Mouse (Mus musculus): Measurements from ENCODE around the gene Mios. TPM values are rescaled to one million over a fixed set of nuclear protein-coding genes. Genes with fewer than 3 reads are reported as not detected.

Gene Mios
- total and polyA plus RNA-seq, 3 experiments: 11.4 to 15.1 TPM; not detected in 1

DNA sequence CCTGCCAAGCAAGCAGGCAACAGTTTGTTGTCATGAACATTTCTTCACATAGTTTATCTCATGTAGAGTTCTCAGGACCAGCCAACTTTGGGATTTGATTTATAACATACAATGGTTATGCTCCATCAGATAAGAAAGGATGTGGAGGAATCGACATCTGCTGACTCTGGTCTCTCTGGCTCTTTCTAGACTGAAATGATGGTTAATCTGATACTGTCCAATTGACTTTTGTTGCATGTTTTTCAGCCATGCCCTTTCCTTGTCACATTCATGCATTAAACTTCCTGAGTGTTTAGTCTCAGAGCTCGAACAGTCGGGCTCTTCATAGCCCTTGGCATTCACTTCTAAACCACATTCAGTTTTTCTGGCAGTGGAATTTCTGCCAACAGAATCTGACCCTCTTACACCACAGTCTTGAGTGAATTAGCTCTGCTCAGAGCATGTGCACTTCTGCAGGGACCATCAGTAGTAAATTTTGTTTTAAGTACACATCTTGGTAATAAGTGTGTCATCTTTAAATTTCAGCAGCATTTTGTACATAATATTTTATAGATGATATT, 76.5 kb downstream of the Mios start:
- Histone ChIP-seq H3K79me2 (ENCODE audit: control insufficient read depth, insufficient read depth, low read length, poor library complexity) (no peaks in the 10 kb centered on the region), H3K36me3 (ENCODE audit: control insufficient read depth in 1 of 2, insufficient read depth in 2 of 2, low read length in 2 of 2) (peaks cover 0 to 4% of the 10 kb centered on the region in 2 experiments; a peak in 2 of 4 replicates), H3K27me3 (ENCODE audit: control insufficient read depth in 1 of 2, insufficient read depth in 2 of 2, low read length in 2 of 2) (no peaks in the 10 kb centered on the region), H3K4me1 (ENCODE audit: control insufficient read depth in 1 of 2, insufficient read depth in 2 of 2, low read length in 2 of 2) (peaks cover 0 to 4% of the 10 kb centered on the region in 2 experiments; a peak in 2 of 4 replicates), H3K4me3 (ENCODE audit: control insufficient read depth in 1 of 2, insufficient read depth in 1 of 2, low read depth in 2 of 2, low read length in 2 of 2) (no peak overlapping the region), H3K9ac (ENCODE audit: control insufficient read depth, low read depth, low read length, poor library complexity, severe bottlenecking) (no peak overlapping the region), H3K27ac (ENCODE audit: control insufficient read depth, low read depth, low read length) (no peak overlapping the region), H3K9me3 (replicated peaks; ENCODE audit: insufficient read depth, low read length) (no peaks in the 10 kb centered on the region)
- no peak for DNase-seq (ENCODE audit: low read depth, low spot score)
- no peak for TF ChIP-seq TCF12 (IDR thresholded peaks at IDR 0.05; ENCODE audit: low read depth, low read length)
- TF ChIP-seq NELFE (IDR thresholded peaks at IDR 0.05; ENCODE audit: low read depth, low read length): no peak
- TF ChIP-seq TBP (IDR thresholded peaks at IDR 0.05; ENCODE audit: low read depth, low read length): no peak
- no peak for TF ChIP-seq EP300 (IDR thresholded peaks at IDR 0.05; ENCODE audit: low read depth in 1 of 2, low read length in 2 of 2)
- no peak for TF ChIP-seq UBTF (IDR thresholded peaks at IDR 0.05; ENCODE audit: borderline replicate concordance, insufficient read depth, low read depth, low read length)
- no peak for TF ChIP-seq MEF2A (IDR thresholded peaks at IDR 0.05; ENCODE audit: extremely low read depth, insufficient replicate concordance, low read depth, low read length, poor library complexity, severe bottlenecking)
- no peak for TF ChIP-seq ELF1 (IDR thresholded peaks at IDR 0.05; ENCODE audit: low read depth, low read length)
- no peak for TF ChIP-seq RCOR1 (IDR thresholded peaks at IDR 0.05; ENCODE audit: low read depth, low read length)
- no peak for TF ChIP-seq MAFK (IDR thresholded peaks at IDR 0.05; ENCODE audit: borderline replicate concordance, low read depth, low read length)
- no peak for TF ChIP-seq KAT2A (conservative IDR thresholded peaks at IDR 0.05; ENCODE audit: low read depth, low read length)
- TF ChIP-seq RAD21 (IDR thresholded peaks at IDR 0.05; ENCODE audit: low read depth, low read length): no peak
- no peak for TF ChIP-seq BHLHE40 (IDR thresholded peaks at IDR 0.05; ENCODE audit: borderline replicate concordance, low read depth, low read length)
- TF ChIP-seq CTCF (IDR thresholded peaks at IDR 0.05 in 2 of 3, conservative IDR thresholded peaks at IDR 0.05 in 1 of 3; ENCODE audit: control insufficient read depth in 1 of 3, insufficient read depth in 1 of 3, low read depth in 2 of 3, low read length in 3 of 3, poor library complexity in 1 of 3, severe bottlenecking in 1 of 3): no peak
- TF ChIP-seq TAL1 (IDR thresholded peaks at IDR 0.05; ENCODE audit: low read length): no peak
- TF ChIP-seq MAX (IDR thresholded peaks at IDR 0.05; ENCODE audit: low read length): no peak
- no peak for TF ChIP-seq USF2 (IDR thresholded peaks at IDR 0.05; ENCODE audit: borderline replicate concordance in 1 of 2, insufficient read depth in 1 of 2, low read depth in 1 of 2, low read length in 2 of 2)
- TF ChIP-seq ZC3H11A (IDR thresholded peaks at IDR 0.05; ENCODE audit: low read depth, low read length): no peak
- TF ChIP-seq ZMIZ1 (IDR thresholded peaks at IDR 0.05; ENCODE audit: low read depth, low read length): no peak
- TF ChIP-seq E2F4 (IDR thresholded peaks at IDR 0.05; ENCODE audit: borderline replicate concordance, low read depth, low read length): no peak
- TF ChIP-seq MAZ (IDR thresholded peaks at IDR 0.05; ENCODE audit: low read depth, low read length): no peak

Other genes starting within 250 kb of the Mios start
- not detected in 2 replicates for gene Col28a1, start 16.6 kb upstream of the Mios start, total RNA-seq (2012; rRNA removed)
- not detected for gene Col28a1, start 16.6 kb upstream of the Mios start, polyA plus RNA-seq (2012; ENCODE audit: insufficient read depth in 1 of 2, insufficient read length in 2 of 2, low read depth in 1 of 2, low replicate concordance in 2 of 2, missing spikeins in 1 of 2)
- gene Rpa3, start 50.0 kb downstream of the Mios start, total RNA-seq (2012; rRNA removed): 77.2 and 78.2 TPM in 2 replicates
- gene Rpa3, start 50.0 kb downstream of the Mios start, polyA plus RNA-seq (2012; ENCODE audit: insufficient read depth in 1 of 2, insufficient read length in 2 of 2, low read depth in 1 of 2, low replicate concordance in 2 of 2, missing spikeins in 1 of 2): 10 to 100 TPM in 1 of 2 experiments, not detected in 1; 80.9 TPM
- 5.3 and 5.9 TPM in 2 replicates for gene Umad1, start 50.1 kb downstream of the Mios start, total RNA-seq (2012; rRNA removed)
- gene Umad1, start 50.1 kb downstream of the Mios start, polyA plus RNA-seq (2012; ENCODE audit: insufficient read depth in 1 of 2, insufficient read length in 2 of 2, low read depth in 1 of 2, low replicate concordance in 2 of 2, missing spikeins in 1 of 2): 1 to 10 TPM in 1 of 2 experiments, not detected in 1; 9.7 TPM
- 2.2 and 3.0 TPM in 2 replicates for gene Gm45062, start 50.2 kb downstream of the Mios start, total RNA-seq (2012; rRNA removed)
- 1 to 10 TPM in 1 of 2 experiments, not detected in 1; 3.6 TPM for gene Gm45062, start 50.2 kb downstream of the Mios start, polyA plus RNA-seq (2012; ENCODE audit: insufficient read depth in 1 of 2, insufficient read length in 2 of 2, low read depth in 1 of 2, low replicate concordance in 2 of 2, missing spikeins in 1 of 2)